Mouse (Mus musculus) hindbrain, embryonic 15.5 days (tissue): Measurements from ENCODE around the gene Map2k5. TPM values are rescaled to one million over a fixed set of nuclear protein-coding genes. Genes with fewer than 3 reads are reported as not detected.

Source experiments
- ATAC-seq: fragments of 200-750 bp; cut with Nextera tagmentation; 2 replicates; pipeline ENCODE4 v1.8.0; 2017; ENCODE audit warnings: low read depth, moderate number of reproducible peaks, moderate TSS enrichment; ENCODE audit not compliant: low FRiP score
- H3K27ac ChIP-seq: fragments of 300-500 bp; sonication (generic); replicated peaks from 2 replicates; pipeline ENCODE4 v1.5.1; 2015; ENCODE audit warnings: mild to moderate bottlenecking, inconsistent platforms
- H3K27me3 ChIP-seq: fragments of 300-500 bp; sonication (generic); 2 replicates; pipeline ENCODE4 v1.6.1; 2015; ENCODE audit warnings: control low read depth, inconsistent platforms
- H3K36me3 ChIP-seq: fragments of 300-500 bp; sonication (generic); 2 replicates; pipeline ENCODE4 v1.6.1; 2015; ENCODE audit warnings: control low read depth, inconsistent platforms
- H3K4me1 ChIP-seq: fragments of 300-500 bp; sonication (generic); replicated peaks from 2 replicates; pipeline ENCODE4 v1.6.1; 2015; ENCODE audit warnings: control low read depth, inconsistent platforms
- H3K4me2 ChIP-seq: fragments of 300-500 bp; sonication (generic); 2 replicates; pipeline ENCODE4 v1.6.1; 2015; ENCODE audit warnings: moderate library complexity, mild to moderate bottlenecking, inconsistent platforms
- H3K4me3 ChIP-seq: fragments of 300-500 bp; sonication (generic); 2 replicates; pipeline ENCODE4 v1.5.1; 2015; ENCODE audit warnings: mild to moderate bottlenecking, inconsistent platforms
- H3K9ac ChIP-seq: fragments of 300-500 bp; sonication (generic); 2 replicates; pipeline ENCODE4 v1.6.1; 2015; ENCODE audit warnings: inconsistent platforms
- H3K9me3 ChIP-seq: fragments of 300-500 bp; sonication (generic); 2 replicates; pipeline ENCODE4 v1.6.1; 2016; ENCODE audit warnings: control low read depth, inconsistent platforms
- WGBS: fragments of 180-500 bp; shearing (Covaris S2); methylation state at CpG from one replicate; pipeline ENCODE4 v1.1.7; 2015; 5-methylcytosine and 5-hydroxymethylcytosine counted together
- polyA plus RNA-seq: library from polyadenylated mRNA; unstranded; fragments of >200 nt; fragmentation: Nextera tagmentation; extraction: Ambion mirVana; gene quantifications from 2 replicates; pipeline ENCODE4 v1.2.1, GENCODE M21; 2015

Gene Map2k5
- polyA plus RNA-seq, 1 experiment from 2014 or later, result 35.1 TPM

DNA sequence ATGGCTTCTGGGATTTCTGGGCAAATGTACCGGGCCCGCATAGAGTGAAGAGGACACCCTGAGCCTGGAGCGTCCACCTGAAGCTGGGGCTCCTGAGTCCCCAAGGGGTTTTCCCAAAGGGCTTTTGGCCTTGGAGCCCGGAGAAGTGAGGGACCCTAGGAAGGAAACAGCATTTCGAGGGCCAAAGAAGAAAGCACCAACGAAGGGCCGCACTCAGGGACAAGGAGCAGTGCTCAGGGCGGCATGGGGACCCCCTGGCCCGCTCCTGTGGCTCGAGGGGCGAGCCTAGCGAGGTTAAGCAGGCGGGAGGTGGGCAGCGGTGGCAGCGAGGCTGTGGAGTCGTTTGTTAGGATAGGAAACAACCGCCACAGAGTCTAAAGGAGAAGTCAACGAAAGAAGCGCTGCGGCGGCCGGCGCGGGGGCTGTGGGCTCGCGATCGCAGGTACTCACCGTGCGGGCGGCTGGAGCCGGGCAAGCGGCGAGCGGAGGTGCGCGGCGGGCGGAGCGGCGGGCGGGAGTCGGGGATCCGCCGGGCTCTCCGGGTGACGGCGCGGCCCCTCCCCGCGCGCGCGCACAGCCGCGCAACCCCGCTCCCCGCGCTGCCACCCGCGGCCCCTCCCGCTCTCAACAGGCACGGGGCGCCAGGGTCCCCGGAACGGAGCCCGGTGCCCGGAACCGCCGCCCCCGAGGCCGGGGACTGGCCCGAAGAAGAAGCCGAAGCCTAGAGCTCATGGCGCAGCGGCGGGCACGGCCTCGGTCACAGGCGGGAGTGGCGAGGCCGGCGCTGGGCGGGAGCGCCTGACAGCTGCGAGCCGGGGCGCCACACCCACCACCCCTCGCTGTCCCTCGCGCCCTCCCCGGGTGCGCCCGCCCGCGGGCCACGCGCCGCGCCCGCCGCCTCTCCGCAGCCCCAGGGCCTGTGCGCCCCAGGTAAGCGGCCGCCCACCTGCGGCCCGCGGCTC lies 229.0 kb downstream of the Map2k5 start, which contains the start of gene Skor1:
Skor1 (minus strand) TSS at position 552 of the 962 bp plus-strand sequence.
- H3K36me3 ChIP-seq, result no peaks in the 10 kb centered on the region
- H3K27me3 ChIP-seq, result peaks cover 85% of the 10 kb centered on the region
- no peak for ATAC-seq
- H3K27ac ChIP-seq, result peak within 1 kb of the TSS; percentile 72
- peak within 1 kb of the TSS; percentile 57 for H3K9ac ChIP-seq
- peak within 1 kb of the TSS; percentile 66 for H3K4me2 ChIP-seq
- WGBS, result under 1% methylated on average over 70 of the region's 108 CpGs
- peaks cover 70% of the 10 kb centered on the region for H3K4me1 ChIP-seq
- H3K9me3 ChIP-seq, result no peaks in the 10 kb centered on the region
- H3K4me3 ChIP-seq, result peak within 1 kb of the TSS; percentile 44

DNA sequence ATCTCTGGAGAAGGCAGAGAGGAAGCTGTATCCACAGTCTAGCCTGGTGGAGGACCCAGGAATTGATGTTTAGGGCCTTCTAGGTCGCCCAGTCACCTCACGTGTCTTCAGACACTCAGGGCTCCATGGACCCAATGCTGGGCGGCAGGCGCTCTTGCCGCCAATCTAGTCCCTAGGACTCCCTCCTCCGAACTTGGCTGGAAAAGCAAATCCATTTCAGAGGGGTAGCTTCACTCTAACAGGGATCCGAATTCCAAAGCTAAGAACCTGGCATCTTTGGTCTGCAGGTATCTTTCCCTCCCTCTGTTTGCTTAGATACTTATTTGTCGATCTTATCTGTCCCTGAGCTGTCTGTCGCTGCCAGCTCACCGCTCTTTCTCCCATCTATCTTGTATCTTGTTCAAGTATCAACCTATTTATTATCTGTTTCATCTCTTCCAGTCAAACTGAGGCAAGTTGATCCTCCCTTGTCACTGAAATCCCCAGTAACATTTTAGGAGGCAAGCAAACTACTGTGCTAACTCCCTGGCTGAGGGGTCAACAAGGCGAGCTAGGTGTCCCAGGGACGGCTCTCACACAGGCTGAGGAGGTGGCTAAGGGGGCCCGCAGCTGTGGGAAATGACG lies 229.8 kb downstream of the Map2k5 start:
- Histone ChIP-seq H3K36me3 (no peaks in the 10 kb centered on the region), H3K27me3 (peaks cover 82% of the 10 kb centered on the region), H3K9me3 (no peaks in the 10 kb centered on the region), H3K4me1 (peaks cover 77% of the 10 kb centered on the region), H3K4me3 (peak overlapping the region; percentile 44), H3K27ac (peak overlapping the region; percentile 72), H3K9ac (peak overlapping the region; percentile 57), H3K4me2 (peak overlapping the region; percentile 66)
- ATAC-seq, result no peak
- WGBS, result under 1% methylated on average over 14 of the region's 14 CpGs

DNA sequence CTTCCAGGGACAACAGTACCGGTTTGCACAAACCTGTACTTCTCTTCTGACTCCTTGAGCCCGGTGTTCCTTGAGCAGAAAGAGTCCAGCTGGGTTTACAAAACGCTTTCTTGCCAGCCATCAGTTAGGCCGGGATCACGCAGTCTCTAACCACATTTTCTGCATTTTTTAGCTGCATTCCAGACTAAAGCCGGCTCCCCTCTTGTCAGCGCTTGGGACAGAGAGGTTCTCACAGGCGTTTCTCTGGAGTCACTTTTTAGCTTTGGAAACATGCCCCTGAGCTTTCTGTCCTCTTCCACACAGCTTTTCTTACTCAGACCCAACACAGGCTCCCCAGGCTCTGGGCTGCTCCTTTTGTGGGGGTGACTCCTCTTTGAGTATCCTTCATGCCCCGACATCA lies 230.4 kb downstream of the Map2k5 start:
- under 1% methylated on average over 9 of the region's 9 CpGs for WGBS
- H3K36me3 ChIP-seq, result no peaks in the 10 kb centered on the region
- peaks cover 76% of the 10 kb centered on the region for H3K4me1 ChIP-seq
- H3K9ac ChIP-seq, result peak overlapping the region; percentile 25
- ATAC-seq, result no peak
- H3K9me3 ChIP-seq, result no peaks in the 10 kb centered on the region
- peaks cover 81% of the 10 kb centered on the region for H3K27me3 ChIP-seq
- H3K4me3 ChIP-seq, result peak overlapping the region; percentile 44
- peak overlapping the region; percentile 66 for H3K4me2 ChIP-seq
- peak overlapping the region; percentile 72 for H3K27ac ChIP-seq

DNA sequence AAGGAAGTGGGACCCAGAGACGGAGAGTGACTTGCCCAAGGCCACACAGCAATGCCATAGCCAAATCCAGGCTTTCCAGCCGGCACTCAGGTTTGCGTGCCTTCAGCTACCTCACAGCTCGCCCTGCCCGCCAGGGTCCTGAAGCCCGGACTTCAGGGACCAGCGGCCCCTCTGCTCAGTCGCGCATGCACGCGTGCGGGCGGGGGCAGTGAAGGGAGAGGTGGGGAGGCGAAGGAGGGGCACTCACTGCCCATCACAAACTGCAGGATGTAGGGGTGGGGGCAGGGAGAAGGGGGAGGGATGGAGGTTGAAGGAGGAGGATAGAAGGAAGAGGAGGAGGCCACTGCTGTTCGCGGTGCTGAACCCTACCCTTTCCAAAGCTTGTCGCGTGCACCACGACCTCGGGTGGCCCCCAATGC lies 230.8 kb downstream of the Map2k5 start:
- H3K4me1 ChIP-seq, result peaks cover 77% of the 10 kb centered on the region
- WGBS, result 0% methylated on average over 20 of the region's 20 CpGs
- peaks cover 80% of the 10 kb centered on the region for H3K27me3 ChIP-seq
- peak overlapping the region; percentile 44; the same call in 1 of the 2 replicates for H3K9ac ChIP-seq
- peak overlapping the region; percentile 44 for H3K4me3 ChIP-seq
- H3K27ac ChIP-seq, result peak overlapping the region; percentile 72
- no peaks in the 10 kb centered on the region for H3K36me3 ChIP-seq
- no peaks in the 10 kb centered on the region for H3K9me3 ChIP-seq
- no peak for ATAC-seq
- peak overlapping the region; percentile 66 for H3K4me2 ChIP-seq

DNA sequence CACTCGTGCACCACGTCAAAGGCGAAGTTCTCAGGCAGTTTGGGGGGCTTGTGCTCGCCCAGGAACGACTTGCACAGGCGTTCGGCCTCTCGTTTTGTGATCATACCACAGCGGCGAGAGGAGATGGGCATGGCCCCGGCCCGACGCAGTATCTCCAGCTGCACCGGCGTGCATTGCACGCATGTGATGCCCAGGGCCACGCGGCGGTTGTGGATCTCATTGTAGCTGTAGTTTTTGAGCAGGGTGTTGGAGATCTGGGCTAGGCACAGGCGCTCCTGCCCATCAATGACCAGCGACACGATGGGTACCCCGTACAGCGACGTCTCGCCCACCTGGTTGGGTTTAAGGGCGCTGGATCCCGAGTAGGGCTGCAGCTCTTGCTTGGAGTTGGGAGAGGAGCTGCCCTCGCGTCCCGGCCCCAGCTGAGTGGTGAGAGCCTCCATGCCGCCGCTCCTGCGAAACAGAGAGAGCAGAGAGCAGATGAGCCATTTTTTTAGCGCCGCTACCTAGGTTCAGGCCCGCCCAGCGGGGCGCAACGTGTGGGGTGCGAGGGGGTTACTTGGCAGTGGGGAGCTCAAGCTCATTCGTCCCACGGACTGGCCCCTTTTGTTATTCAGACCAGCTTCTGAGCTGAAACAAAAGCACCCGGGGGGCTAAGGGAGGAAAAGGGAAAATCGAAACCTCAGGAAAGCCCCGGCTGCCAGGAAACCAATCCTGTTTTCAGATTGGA lies 231.4 kb downstream of the Map2k5 start:
- Histone ChIP-seq H3K4me2 (peak overlapping the region; percentile 66), H3K4me1 (peaks cover 73% of the 10 kb centered on the region), H3K27me3 (peaks cover 82% of the 10 kb centered on the region), H3K27ac (peak overlapping the region; percentile 72), H3K9ac (peak overlapping the region; percentile 44), H3K4me3 (peak overlapping the region; percentile 44), H3K36me3 (no peaks in the 10 kb centered on the region), H3K9me3 (no peaks in the 10 kb centered on the region)
- no peak for ATAC-seq
- under 1% methylated on average over 46 of the region's 46 CpGs for WGBS

DNA sequence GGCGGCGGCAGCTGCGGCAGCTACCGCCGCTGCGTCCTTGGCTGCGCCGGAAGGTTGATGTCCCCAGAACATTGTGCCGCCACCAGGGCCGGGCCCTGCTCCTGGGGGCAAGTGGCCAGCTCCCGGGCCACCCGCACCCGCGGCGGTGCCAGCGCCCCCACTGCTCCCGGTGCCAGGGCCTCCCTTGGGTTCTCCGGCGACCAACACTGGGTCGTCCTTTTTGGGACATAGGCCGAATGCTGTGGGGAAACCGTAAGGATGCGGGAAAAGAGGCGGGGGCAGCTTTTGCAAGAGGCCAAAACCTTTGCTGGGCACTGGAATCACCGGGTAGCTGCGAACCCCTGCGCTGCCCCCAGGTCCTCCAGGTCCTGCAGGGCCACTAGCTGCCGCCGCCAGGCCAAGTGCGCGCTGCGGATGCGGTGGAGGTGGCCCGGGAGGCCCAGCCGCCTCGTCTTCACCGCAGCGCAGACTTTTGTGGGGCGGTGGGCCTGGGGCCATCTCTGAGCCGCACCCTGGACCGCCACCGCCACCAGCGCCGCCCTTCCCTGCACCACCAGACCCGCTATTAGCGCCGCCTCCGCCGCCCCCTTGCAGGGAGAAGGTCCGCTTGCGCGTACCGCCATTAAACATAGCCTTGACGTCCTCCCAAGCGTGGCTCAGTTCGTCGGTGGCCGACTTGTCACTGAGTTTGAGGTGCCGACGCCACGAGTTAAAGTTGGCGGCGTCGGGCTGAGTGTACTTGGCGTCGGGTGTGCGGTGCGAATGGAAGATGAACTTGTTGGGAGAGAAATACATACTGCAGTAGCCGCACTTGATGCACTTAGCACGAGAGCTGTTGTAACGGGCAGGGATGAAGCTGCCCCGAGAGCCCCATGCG lies 232.2 kb downstream of the Map2k5 start:
- peaks cover 82% of the 10 kb centered on the region for H3K27me3 ChIP-seq
- H3K9ac ChIP-seq, result peak overlapping the region; percentile 44
- H3K27ac ChIP-seq, result peak overlapping the region; percentile 72

DNA sequence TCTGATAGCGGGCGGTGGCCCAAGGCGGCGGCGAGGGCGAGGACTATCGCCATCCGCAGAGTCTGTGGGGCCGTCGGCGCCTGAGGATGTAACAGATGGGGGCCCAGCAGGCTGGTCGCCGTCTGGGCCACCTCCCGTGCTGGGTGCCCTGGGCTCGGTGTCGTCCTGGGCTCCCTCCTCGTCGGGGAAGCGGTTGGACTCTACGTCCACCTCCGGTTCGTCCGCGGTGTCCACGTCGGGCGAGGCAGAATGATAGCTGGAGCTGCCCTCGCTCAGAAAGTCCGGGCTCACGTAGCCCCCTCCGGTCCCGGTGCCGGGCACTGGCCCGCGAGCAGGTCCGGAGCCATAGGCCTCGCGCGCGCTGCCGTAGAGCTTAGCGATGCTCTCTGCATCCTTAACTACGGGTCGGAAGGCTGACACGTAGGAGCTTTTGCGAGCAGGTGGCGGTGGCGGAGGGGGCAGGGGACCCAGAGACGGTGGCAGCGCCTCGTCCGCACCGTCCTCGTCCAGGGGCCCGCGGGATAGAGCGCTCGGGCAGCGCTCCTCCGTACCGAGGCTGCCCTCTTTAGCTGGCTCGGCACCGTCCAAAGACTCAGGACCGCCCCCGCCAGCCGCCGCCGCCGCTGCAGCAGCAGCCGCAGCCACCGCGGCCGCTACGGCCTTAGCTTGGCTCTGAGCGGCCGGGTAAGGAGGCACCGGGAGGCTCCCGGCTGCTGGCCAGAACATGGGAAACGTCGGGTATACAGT lies 233.0 kb downstream of the Map2k5 start:
- no peaks in the 10 kb centered on the region for H3K9me3 ChIP-seq
- peak overlapping the region; percentile 66 for H3K4me2 ChIP-seq
- H3K9ac ChIP-seq, result peak overlapping the region; percentile 44
- H3K36me3 ChIP-seq, result no peaks in the 10 kb centered on the region
- peaks cover 64% of the 10 kb centered on the region for H3K4me1 ChIP-seq
- peak overlapping the region; percentile 72 for H3K27ac ChIP-seq
- H3K4me3 ChIP-seq, result peak overlapping the region; percentile 44
- ATAC-seq, result no peak
- H3K27me3 ChIP-seq, result peaks cover 81% of the 10 kb centered on the region
- under 1% methylated on average over 80 of the region's 80 CpGs for WGBS

More for the DNA sequence above, 232.2 kb downstream of the Map2k5 start:
- Histone ChIP-seq H3K36me3 (no peaks in the 10 kb centered on the region), H3K4me1 (peaks cover 68% of the 10 kb centered on the region), H3K4me2 (peak overlapping the region; percentile 66), H3K9me3 (no peaks in the 10 kb centered on the region), H3K4me3 (peak overlapping the region; percentile 44)
- under 1% methylated on average over 71 of the region's 73 CpGs for WGBS
- no peak for ATAC-seq

DNA sequence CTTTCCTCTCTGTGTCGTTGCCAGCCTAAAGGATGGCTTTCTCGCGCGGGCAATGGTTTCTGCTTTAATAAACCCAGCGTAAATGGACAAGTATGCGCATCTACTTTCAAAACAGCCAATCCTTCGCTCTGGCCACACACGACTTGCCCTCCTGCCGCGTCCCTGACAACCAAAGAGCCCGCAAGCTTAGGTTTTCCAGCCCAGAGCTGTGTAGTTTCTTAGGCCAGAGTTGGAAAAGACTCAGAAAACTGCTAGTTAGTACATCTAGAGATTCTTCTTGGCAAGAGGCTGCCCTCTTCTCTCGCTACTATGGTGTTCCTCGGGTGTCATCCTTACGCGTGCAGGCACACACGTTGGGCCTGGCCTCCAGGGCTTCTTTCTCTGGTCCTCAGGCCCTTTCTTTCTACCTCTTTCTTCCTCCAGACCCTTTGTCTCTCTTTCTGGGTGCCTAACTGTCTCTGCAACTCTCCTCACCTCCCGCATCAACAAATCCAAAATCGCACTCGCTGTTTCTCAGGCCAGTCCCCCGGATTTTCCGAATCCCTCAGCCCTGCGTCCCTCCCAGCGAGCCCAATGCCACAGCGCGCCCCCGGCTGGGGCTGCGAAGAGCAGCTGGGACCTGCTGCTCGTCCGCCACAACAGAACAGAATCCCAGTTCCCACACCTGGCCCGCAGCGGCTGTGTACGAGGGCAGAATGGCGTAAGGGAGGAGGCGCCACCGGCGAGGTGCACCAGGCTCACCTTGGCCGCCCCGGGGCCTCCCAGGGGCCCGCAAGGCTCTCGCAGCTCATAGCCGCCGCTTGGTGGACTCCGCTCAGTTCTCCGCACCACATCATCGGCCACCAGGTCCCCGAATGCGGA lies 233.8 kb downstream of the Map2k5 start:
- Histone ChIP-seq H3K4me3 (peak overlapping the region; percentile 44), H3K4me1 (peaks cover 57% of the 10 kb centered on the region), H3K9ac (peak overlapping the region; percentile 44), H3K36me3 (no peaks in the 10 kb centered on the region), H3K27ac (peak overlapping the region; percentile 72), H3K27me3 (peaks cover 81% of the 10 kb centered on the region), H3K4me2 (peak overlapping the region; percentile 66), H3K9me3 (no peaks in the 10 kb centered on the region)
- 2% methylated on average over 47 of the region's 47 CpGs for WGBS
- no peak for ATAC-seq

DNA sequence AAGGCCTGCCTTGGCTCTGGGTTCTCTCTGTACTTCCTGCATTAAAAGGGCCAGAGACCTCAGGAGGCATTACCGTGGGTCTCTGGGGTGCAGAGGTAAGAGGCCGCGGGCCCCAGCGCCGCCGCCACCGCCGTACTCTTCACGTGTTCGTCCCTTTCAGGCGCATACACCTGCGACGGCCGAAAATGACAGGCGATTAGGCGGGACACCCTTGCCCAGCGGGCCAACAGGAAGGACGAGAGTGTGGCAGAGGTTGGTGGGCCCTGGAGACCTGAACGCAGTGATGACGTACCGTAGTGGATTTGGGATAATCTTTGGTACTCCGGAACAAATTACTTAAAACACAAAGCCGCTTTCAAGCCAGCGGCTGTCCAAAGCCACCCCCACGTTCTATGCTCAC lies 234.5 kb downstream of the Map2k5 start:
- H3K4me2 ChIP-seq, result peak overlapping the region; percentile 66
- peak overlapping the region; percentile 44 for H3K4me3 ChIP-seq
- ATAC-seq, result no peak
- no peaks in the 10 kb centered on the region for H3K36me3 ChIP-seq
- peaks cover 83% of the 10 kb centered on the region for H3K27me3 ChIP-seq
- H3K9me3 ChIP-seq, result no peaks in the 10 kb centered on the region
- H3K9ac ChIP-seq, result peak overlapping the region; percentile 1; the same call in 1 of the 2 replicates
- WGBS, result under 1% methylated on average over 25 of the region's 25 CpGs
- peak overlapping the region; percentile 72 for H3K27ac ChIP-seq
- peaks cover 57% of the 10 kb centered on the region for H3K4me1 ChIP-seq
